Mouse (Mus musculus): ENCODE data around the gene Tango6. TPM values are rescaled to one million over a fixed set of nuclear protein-coding genes. Genes with fewer than 3 reads are reported as not detected.

The Tango6 gene
- total RNA-seq, 2 experiments from 2014 or later, result 10.0 to 10.8 TPM

DNA sequence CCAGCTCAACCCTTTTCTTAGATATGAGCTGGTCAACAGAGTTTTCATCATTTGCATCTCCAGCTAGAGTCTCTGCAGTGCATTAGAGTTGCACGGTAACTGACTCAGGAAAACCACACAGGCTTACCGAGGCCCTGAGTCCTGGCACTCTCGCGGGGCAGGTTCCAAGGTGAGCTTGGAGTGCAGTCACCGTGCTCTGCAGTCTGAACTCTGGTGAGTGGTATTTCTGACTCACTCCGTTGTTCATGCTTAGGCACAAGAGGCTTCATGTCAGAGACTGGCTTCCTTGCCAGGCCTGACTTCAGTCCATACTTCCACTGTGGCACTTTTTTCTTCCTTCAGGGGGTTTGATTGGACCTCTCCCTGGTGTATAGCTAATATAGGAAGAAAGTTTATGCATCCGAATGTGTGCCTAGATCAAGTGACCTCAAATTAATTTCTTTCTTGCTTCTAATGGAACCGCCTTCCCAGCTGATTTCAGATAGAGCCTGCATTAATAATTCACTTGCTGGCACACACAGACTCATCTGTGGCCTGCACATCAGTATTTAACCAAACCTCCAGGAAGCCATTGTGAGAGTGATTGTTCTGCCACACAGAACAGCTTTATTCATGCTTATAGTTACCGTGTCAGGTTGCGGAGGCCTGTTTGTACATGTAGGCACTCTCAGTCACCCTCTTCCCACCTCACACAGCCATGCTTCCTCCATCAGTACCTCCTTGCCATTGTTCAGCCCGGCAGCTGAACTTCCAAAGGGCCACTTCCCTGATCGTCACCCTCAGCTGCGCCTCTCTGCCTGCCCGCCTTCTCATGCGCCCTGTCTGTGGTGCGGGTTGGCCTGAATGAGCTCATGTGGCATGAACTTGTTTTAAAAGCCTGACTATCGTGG, 136.0 kb downstream of the Tango6 start:
- no peak for DNase-seq

- DNase-seq, result no peak
These were observed 136.7 kb downstream of the Tango6 start for GRCm38 (mm10) chr8:106819581-106819980.

GRCm38 (mm10) chr8:106820553-106821515, 138.0 kb downstream of the Tango6 start:
- no peak for DNase-seq

- no peak for DNase-seq
These were observed 146.1 kb downstream of the Tango6 start for GRCm38 (mm10) chr8:106828921-106829320.

DNA sequence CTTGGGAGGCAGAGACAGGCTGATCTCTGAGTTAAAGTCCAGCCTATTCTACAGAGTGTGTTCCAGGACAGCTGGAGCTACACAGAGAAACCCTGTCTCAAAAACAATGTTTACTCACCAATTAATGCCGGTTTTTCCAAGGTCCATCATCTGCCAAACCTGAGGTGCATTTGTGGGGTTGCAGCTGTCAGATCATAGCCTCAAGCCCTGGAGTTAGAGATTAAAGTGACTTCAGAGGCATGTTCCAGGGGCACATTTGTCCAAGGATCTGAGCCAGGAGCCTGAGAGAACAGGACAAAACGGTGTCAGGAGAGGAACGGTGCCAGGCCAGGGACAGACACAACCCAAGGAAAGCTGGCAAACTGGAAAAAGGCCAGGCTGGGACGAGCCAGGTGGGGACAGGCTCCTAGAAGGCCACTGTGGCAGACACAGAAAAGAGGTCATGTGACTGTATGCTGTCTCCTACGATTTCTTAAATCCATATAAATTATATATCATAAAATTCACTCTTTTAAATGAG, 146.7 kb downstream of the Tango6 start:
- DNase-seq, result peak; percentile 77 to 80

- DNase-seq, result peak; percentile 78 to 89
These were observed 152.0 kb downstream of the Tango6 start for GRCm38 (mm10) chr8:106834899-106835298.

GRCm38 (mm10) chr8:106836525-106836924, 153.7 kb downstream of the Tango6 start:
- no peak for DNase-seq

DNA sequence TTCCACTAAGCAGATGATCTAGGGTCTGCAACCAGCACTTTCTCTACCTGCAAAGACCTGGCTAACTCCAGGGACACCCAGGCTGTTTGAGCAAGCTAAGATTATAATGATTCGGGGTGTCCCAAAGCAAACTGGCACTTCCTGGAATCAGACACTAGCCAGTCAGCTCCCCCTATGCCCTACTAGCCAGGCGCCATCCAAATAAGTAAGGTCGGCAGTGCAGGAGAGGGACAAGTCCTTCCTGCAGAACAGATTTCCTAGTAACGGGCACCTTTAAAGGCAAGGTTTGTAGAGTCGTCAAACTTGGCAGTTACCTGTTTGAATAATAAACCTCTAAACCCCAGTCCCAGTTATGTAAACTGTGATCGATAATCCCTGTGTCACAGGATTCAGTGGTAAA, 155.9 kb downstream of the Tango6 start:
- DNase-seq, result no peak

DNA sequence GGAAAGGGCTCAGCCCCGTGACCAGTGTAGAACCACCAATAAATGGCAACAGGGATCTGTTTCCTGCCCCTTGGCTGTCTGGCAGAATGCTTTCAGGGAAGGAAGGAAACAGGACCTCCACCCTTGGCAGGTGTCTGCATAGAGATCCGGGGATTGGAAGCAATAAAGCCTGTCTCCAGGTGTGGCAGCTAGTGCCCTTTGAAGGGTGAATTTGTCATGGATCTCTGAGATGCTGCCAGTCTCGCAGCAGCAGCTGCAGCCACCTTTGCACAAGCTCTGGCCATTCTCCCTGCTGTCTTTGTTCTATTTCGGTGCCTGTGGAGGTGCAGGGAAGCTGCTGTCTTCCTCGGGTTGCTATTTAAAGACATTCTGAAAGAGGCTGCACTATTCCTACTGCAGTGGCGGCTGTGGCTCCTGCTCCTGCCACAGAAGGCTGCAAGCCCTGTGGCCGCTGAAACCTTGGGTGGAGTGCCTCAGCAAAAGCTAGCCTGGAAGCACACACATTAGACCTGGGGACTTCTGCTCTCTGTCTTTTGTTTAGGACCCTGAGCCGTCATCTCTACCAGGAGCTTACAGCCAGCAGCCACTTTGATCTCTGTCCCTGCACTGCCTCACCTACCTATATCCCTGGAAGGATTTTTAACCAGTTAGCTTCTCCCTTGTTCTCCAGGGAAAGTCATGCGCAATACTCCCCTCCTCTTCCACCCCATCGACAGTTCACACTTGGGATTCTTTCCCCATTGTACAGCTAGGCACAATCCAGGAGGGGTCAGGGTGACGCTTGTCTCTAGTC, 156.5 kb downstream of the Tango6 start:
- peak; percentile 61 to 74 for DNase-seq

DNA sequence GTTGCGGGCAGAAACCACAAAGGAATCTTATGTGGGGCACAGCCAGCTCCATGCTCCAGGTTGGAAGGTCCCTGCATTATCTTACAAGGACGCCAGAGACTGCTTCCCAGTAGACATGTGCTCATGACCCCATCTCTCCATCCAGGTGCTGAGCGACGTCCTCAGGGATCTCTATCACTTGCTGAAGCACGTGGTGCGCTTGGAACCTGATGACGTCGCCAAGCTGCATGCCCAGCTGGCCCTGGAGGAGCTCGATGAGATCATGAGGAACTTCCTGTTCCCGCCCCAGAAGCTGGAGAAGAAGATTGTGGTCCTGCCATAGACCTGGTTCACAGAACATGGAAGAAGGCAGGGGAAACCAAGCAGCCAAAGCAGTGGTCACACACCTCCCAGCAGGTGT, 167.2 kb downstream of the Tango6 start:
- DNase-seq, result no peak

- peak in 1 of 2 experiments; percentile 22 for DNase-seq
These were observed 171.8 kb downstream of the Tango6 start for GRCm38 (mm10) chr8:106854534-106855241.

- peak in 1 of 2 experiments; percentile 6 for DNase-seq
These were observed 172.3 kb downstream of the Tango6 start for GRCm38 (mm10) chr8:106855242-106855562.

- no peak for DNase-seq
These were observed 180.0 kb downstream of the Tango6 start for GRCm38 (mm10) chr8:106862845-106863244.

DNA sequence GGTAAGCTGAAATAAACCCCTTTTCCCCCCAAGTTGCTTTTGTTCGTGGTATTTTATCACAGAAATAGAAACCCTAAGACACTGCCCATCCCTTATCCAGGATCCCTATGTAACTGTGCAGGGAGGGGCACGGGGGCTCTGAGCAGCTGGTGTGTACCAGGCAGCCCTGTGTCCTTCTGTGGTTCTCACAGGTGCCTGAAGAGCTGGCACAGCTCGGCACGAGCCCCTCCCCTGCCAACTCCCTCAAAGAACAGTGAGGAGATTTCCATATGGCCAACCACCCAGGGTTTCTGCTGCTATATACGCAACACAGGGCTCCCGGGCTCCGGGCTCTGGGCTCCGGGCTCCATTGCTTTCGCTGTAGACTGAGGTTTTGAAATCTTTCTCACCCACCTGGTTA, 182.5 kb downstream of the Tango6 start:
- DNase-seq, result no peak

DNA sequence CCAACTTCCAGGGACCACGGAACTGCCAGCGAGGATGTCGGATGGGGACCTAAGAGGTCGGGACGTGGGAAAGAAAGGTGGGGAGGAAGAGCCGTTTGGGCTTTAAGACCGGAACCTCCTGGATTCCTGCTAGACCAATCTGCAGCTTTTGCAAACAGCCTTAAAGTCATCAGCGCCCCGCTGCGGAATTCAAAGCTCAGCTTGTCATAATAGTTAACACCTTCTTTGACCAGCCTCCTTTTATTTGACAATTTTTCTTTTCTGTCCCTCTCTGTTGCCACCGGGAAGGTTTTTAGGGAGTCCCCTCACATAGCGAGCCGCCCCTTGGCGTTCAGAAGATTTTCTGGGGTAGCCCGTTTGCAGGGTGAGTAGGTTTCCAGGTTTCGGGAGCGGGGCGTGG, 187.2 kb downstream of the Tango6 start, which contains the start of gene Has3:
Gene Has3 (plus strand): TSS at position 192 of the 400 bp plus-strand sequence.
- peak; percentile 23 to 38 for DNase-seq

DNA sequence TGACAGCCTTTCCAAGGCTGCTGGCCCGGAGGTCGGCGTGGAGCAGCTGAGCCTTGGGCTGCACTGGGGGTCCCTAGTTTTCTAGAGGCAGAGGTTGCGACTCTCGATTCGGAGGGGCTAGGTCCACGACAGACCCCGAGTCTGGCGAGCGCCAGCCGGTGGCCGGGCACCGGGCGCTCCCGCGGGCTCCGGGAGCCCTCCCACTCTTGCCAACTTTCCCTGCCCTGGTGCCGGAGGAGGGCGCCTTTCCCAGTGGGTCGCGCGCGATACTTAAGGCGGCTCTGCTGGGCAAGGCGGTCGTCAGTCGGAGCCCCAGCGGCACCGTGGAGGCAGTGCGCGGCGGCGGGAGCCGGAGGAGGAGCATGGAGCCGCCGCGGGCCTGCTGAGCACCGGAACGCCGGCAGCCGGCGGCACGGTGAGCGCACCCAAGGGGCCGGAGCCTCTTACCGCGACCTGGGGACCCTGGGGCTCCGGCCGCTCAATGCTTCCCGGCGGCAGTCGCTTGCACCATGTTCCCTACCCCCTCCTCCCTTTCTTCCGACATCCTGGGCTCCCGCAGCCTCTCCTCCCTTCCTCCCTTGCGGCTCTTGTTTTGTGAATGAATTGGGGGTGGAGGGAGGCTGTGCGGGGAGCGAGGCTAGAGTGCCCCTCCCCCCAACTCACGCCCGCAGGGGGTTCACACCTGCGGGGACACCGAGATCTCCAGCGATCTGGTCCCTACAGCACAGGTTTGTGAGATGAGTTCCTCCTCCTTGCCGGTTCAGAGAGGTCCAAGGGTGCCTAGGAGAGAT, 187.9 kb downstream of the Tango6 start:
- DNase-seq, result peak; percentile 65 to 72

- DNase-seq, result peak in 1 of 2 experiments; percentile 41
These were observed 188.6 kb downstream of the Tango6 start for GRCm38 (mm10) chr8:106871328-106871926.

DNA sequence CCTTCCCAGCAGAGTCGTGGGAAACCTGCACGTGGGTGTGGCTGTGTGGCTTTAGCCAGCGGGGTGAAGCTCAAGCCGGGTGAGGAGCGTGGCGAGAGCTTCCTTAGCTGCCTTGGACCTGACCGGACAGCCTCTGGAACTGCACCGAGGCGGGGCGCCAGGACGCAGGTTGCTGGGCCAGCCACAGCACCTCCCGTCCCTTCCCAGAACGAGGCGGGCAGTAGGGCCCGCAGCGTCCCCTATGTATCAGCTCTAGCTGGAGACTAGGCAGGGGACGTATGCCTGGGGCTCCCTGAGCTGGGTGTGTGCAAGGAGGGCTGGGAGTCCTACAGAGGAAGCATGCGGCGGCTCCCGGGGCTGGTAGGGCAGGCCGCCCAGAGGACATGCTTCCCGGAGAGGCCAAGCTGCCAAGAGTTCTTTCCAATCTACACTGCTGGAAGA, 189.1 kb downstream of the Tango6 start:
- peak; percentile 77 to 80 for DNase-seq

- no peak for DNase-seq
These were observed 189.7 kb downstream of the Tango6 start for GRCm38 (mm10) chr8:106872454-106873034.

Data from heart, adult 18-20 months (tissue).